Mouse (Mus musculus) stomach, postnatal 0 days (tissue): ENCODE measurements around the gene Espl1. TPM values are rescaled to one million over a fixed set of nuclear protein-coding genes. Genes with fewer than 3 reads are reported as not detected.

Experiments used
- ATAC-seq: fragments of 200-750 bp; cut with Nextera tagmentation; 2 replicates; pipeline ENCODE4 v1.8.0; 2017; ENCODE audit not compliant: low FRiP score, low TSS enrichment
- DNase-seq: peaks from one replicate; pipeline ENCODE4 v3.0.0-alpha.2; 2016; ENCODE audit warnings: low spot score
- H3K27ac ChIP-seq: fragments of 300-500 bp; sonication (generic); replicated peaks from 2 replicates; pipeline ENCODE4 v1.5.1; 2014; ENCODE audit warnings: mild to moderate bottlenecking, control low read depth
- H3K27me3 ChIP-seq: fragments of 300-500 bp; sonication (generic); 2 replicates; pipeline ENCODE4 v1.6.1; 2014; ENCODE audit warnings: low read length; ENCODE audit not compliant: control insufficient read depth, insufficient read depth
- H3K36me3 ChIP-seq: fragments of 300-500 bp; sonication (generic); 2 replicates; pipeline ENCODE4 v1.6.1; 2014; ENCODE audit warnings: low read length, mixed read lengths; ENCODE audit not compliant: control insufficient read depth, insufficient read depth
- H3K4me1 ChIP-seq: fragments of 300-500 bp; sonication (generic); replicated peaks from 2 replicates; pipeline ENCODE4 v1.6.1; 2014; ENCODE audit warnings: antibody characterized with exemption; ENCODE audit not compliant: control insufficient read depth, insufficient read depth
- H3K4me2 ChIP-seq: fragments of 300-500 bp; sonication (generic); replicated peaks from 2 replicates; pipeline ENCODE4 v1.6.1; 2014; ENCODE audit warnings: low read depth, mild to moderate bottlenecking, control low read depth, moderate library complexity
- H3K4me3 ChIP-seq: fragments of 300-500 bp; sonication (generic); 2 replicates; pipeline ENCODE4 v1.5.1; 2014; ENCODE audit warnings: low read depth, low read length, control low read depth
- H3K9ac ChIP-seq: fragments of 300-500 bp; sonication (generic); 2 replicates; pipeline ENCODE4 v1.6.1; 2014; ENCODE audit warnings: mild to moderate bottlenecking, low read length, control low read depth, mixed read lengths
- H3K9me3 ChIP-seq: fragments of 300-500 bp; sonication (generic); 2 replicates; pipeline ENCODE4 v1.6.1; 2016; ENCODE audit warnings: low read length; ENCODE audit not compliant: control insufficient read depth
- CTCF ChIP-seq: IDR thresholded peaks from 2 replicates; pipeline ENCODE4 v1.5.1; 2016; ENCODE audit warnings: antibody characterized with exemption, low read depth, mild to moderate bottlenecking, moderate library complexity
- EP300 ChIP-seq: optimal IDR thresholded peaks from 2 replicates; pipeline ENCODE3; 2016; ENCODE audit warnings: antibody characterized with exemption
- WGBS: fragments of 180-500 bp; shearing (Covaris S2); extraction: QIAGEN DNeasy Blood & Tissue Kit; methylation state at CpG from one replicate; pipeline ENCODE4 v1.1.7; 2014; 5-methylcytosine and 5-hydroxymethylcytosine counted together
- polyA plus RNA-seq: library from polyadenylated mRNA; unstranded; fragments of >200 nt; fragmentation: Nextera tagmentation; extraction: Ambion mirVana; gene quantifications from 2 replicates; pipeline ENCODE4 v1.2.1, GENCODE M21; 2015

Gene Espl1
- polyA plus RNA-seq, 1 experiment from 2014 or later = 4.0 TPM

DNA sequence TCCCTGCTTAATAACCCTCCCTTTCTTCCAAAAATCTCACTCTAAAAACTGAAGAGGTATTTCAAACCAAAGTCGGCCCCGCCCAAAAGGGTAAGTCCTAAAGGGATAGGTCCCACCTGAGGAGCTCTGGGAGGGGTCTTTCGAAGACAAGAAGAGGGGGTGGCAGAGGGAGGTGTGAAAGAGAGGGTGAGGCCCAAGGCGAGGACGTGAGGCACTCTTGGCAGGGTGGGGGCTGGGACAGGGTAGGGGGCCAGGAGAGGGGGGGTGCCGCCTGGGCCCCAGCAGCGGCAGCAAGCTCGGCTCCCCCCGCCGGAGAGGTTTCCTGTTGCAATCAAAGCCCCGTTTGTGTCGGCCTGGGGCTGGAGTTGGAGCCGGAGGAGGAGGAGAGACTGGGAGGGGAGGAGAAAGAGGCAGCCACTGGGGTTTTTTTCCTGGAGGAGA is 46.8 kb upstream of the Espl1 start:
- ATAC-seq = no peak
- H3K27ac ChIP-seq = peak overlapping the region; percentile 99
- peaks cover 7% of the 10 kb centered on the region; the same call in 1 of the 2 replicates for H3K36me3 ChIP-seq
- DNase-seq = peak; percentile 56
- no peaks in the 10 kb centered on the region for H3K27me3 ChIP-seq
- peak overlapping the region; percentile 23 for H3K4me3 ChIP-seq
- H3K9ac ChIP-seq = peak overlapping the region; percentile 48
- no peaks in the 10 kb centered on the region for H3K9me3 ChIP-seq
- WGBS = 2% methylated on average over 13 of the region's 13 CpGs
- TF ChIP-seq CTCF (no peak), EP300 (no peak)
- H3K4me2 ChIP-seq = peak overlapping the region; percentile 49
- peaks cover 12% of the 10 kb centered on the region for H3K4me1 ChIP-seq

DNA sequence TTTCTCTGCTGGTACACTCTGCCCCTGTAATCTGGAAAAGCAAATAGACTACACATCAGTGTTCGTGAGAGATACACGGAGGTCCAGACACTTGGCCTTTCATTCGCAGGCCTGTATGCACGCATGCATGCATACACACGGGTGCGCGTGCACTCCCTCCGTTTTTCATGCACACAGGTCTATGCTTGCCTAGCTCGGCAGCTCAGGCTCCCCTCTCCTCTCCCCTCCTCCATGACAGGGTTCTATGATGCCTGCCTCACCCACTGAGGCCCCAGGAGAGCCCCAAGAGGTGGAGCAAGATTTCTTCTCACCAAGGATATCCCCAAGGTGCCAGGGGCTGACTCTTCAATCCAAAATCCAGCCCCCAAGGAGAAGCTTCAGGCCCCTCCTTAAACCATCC is 46.1 kb upstream of the Espl1 start:
- Histone ChIP-seq H3K9me3 (no peaks in the 10 kb centered on the region), H3K27me3 (no peaks in the 10 kb centered on the region), H3K36me3 (peaks cover 7% of the 10 kb centered on the region; the same call in 1 of the 2 replicates), H3K4me3 (no peak overlapping the region), H3K9ac (peak overlapping the region; percentile 48), H3K4me2 (peak overlapping the region; percentile 49), H3K27ac (peak overlapping the region; percentile 99), H3K4me1 (peaks cover 12% of the 10 kb centered on the region)
- WGBS = 34% methylated on average over 9 of the region's 9 CpGs
- ATAC-seq (no peak), DNase-seq (no peak)
- TF ChIP-seq EP300 (no peak), CTCF (no peak)

DNA sequence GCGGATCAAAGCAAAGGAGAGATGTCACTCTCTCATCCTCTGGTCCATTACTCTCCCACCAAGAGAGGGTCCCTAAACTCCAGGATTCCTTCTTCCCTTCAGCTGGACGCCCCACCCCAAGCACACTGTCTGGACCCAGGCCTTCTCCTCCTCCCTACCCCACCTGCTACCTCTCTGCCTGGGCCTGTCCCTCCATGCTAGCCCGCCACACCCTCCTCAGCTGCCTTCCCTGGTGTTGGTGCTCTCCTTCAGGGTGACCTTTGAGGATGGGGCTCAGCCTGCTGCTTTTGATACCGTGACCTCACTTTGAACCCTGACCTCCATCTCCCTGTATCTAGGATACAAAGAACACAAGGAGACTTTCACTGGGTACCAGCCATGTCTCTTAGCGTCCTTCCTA is 45.5 kb upstream of the Espl1 start:
- Histone ChIP-seq H3K4me1 (peaks cover 16% of the 10 kb centered on the region), H3K4me3 (no peak overlapping the region), H3K27ac (peak overlapping the region; percentile 41)

DNA sequence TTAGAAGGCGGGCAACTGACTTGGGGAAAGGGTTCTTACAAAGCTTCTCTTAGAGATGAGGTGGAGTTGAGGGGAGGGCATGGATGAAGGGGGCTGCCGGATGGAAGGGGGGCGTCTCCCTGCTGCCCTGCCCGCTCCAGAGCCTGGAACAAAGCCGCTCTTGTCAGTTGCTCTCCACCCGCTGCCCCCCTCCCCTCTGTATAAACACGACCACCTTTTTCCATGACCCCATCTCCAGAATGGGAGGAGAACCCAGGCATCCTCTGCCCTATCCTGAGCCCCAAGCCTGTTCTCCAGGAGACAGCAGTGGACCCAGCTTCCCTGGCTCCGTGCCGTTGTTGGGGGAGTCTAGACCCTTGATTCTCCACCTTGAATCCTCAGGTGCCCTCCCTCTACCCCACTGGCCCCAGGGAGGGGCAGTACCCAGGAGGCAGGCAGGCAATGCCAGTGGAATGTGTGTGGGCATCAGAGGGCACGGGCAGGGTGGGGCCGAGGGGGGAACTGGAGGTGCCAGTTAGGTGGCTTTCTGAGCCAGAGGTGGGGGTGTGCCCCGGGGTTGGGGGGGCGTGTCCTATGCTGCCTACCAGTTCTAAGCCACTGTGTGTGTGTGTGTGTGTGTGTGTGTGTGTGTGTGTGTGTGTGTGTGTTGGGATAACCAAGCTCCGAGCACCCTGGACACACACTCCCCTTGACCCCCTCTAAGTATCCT is 40.4 kb upstream of the Espl1 start:
- ATAC-seq (peak; percentile 59), DNase-seq (peak; percentile 77)
- Histone ChIP-seq H3K4me1 (peaks cover 13% of the 10 kb centered on the region), H3K27me3 (no peaks in the 10 kb centered on the region), H3K9ac (peak overlapping the region; percentile 43), H3K4me3 (peak overlapping the region; percentile 73), H3K4me2 (peak overlapping the region; percentile 86), H3K27ac (peak overlapping the region; percentile 93), H3K36me3 (peaks cover 7% of the 10 kb centered on the region; the same call in 1 of the 2 replicates), H3K9me3 (no peaks in the 10 kb centered on the region)
- TF ChIP-seq EP300 (peak; percentile 43), CTCF (no peak)
- 40% methylated on average over 13 of the region's 14 CpGs for WGBS

More for the DNA sequence above, 45.5 kb upstream of the Espl1 start:
- DNase-seq = no peak
- H3K36me3 ChIP-seq = peaks cover 7% of the 10 kb centered on the region; the same call in 1 of the 2 replicates
- no peak for ATAC-seq
- H3K9ac ChIP-seq = no peak overlapping the region
- no peak overlapping the region for H3K4me2 ChIP-seq
- 68% methylated on average over 5 of the region's 5 CpGs for WGBS
- TF ChIP-seq CTCF (no peak), EP300 (no peak)
- no peaks in the 10 kb centered on the region for H3K27me3 ChIP-seq
- H3K9me3 ChIP-seq = no peaks in the 10 kb centered on the region

DNA sequence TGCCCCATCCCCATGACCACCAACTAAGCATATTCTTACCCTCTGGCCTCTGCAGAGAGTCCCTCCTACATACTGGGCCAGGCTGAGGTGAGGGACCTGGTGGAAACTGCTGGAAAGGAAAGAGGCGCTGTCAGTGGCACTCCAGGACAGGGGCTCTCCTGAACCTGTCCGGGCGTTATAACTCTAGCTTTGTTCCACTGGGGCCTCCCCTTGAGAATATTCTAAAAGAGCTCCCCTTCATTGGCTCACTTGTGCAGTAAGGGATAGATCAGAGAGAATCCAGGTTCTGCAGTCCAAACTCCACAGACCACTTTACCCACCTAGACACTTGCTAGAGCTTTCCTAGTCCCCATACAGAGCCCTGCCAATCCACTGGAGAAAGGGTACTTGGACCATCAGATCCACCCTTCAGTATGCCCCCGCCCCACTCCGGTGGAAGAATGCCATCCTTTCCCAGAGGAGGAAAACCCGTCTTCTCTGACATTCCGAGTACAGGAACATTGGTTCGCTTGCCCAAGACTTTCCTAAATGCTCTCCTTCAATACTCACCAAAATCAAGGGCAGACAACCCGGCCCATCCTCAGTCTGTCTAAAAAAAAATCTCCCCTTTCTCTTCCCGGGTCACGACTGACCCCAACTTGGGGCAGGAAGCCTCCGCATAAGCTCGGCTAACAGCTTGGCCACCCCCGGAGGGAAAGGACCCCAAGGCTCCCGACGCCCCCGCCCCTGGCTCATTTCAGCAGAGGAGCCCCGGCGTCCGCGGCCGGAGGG is 39.5 kb upstream of the Espl1 start:
- 12% methylated on average over 21 of the region's 22 CpGs for WGBS
- TF ChIP-seq EP300 (peak; percentile 41), CTCF (no peak)
- no peaks in the 10 kb centered on the region for H3K27me3 ChIP-seq
- H3K36me3 ChIP-seq = peaks cover 5% of the 10 kb centered on the region; the same call in 1 of the 2 replicates
- H3K4me3 ChIP-seq = peak overlapping the region; percentile 73
- peak overlapping the region; percentile 83 for H3K9ac ChIP-seq
- ATAC-seq (no peak), DNase-seq (no peak)
- H3K4me1 ChIP-seq = peaks cover 13% of the 10 kb centered on the region
- H3K27ac ChIP-seq = peak overlapping the region; percentile 93
- no peaks in the 10 kb centered on the region for H3K9me3 ChIP-seq
- peak overlapping the region; percentile 86 for H3K4me2 ChIP-seq
